Mouse (Mus musculus) retina, postnatal 7 days (tissue): ENCODE results near the gene Dvl2.
"Not testable (repeated sequence)": the region's sequence is repeated elsewhere in the genome, so short reads cannot be mapped to it uniquely, and the experiment has no call there.

Source experiments
- DNase-seq: peaks from one replicate; pipeline ENCODE4 v3.0.0-alpha.2; 2012; ENCODE audit warnings: low read depth, low spot score

Gene Dvl2

DNA sequence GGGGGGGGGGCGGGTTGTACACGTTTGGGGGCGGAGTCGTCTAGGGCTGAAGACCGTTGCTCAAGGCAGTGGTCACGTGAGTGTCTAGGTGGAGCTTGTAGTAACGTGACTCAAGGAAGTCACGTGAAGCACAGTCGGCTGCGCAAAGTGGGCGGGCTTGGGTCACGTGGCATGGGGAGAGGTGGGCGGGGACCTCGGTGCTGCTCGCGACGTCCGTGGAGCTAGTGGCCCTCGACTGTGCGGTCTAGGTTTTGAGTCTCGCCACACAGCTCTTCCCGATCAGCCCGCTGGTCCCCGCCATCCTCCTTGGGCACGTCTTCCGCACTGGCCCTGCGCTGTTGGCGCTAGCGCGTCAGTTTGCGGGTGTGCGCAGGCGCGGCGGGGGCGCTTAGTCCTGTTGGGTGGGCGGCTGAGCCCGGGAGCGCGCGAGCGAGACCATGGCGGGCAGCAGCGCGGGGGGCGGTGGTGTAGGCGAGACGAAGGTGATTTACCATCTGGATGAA is at the start of gene Dvl2:
Dvl2 (plus strand) TSS at position 200 of the 503 bp plus-strand sequence.
- DNase-seq = peak; percentile 90

DNA sequence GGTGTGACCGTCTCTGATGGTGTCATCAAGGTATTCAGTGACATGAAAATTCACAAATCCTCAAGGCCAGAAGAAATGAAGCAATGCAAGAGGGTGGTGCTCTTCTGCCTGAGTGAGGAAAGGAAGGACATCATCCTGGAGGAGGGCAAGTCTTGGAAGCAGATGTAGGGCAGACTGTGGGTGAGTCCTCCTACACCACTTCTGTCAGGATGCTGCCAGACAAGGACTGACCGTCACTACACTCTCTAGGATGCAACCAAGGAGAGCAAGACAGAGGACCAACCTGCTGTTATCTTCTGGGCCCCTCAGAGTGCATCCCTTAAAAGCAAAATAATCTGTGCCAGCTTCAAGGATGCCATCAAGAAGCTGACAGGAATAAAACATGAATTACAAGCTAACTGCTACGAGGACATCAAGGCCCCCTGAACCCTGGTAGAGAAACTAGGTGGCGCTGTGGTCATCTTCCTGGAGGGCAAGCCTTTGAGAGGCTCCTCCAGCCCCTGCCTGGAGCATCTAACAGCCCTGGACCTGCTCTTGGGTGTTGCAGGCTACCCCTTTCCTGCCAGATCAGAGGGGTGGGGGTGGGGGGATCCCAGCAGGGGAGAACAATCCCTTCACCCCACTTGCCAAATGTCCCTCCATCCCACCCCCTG is 49.5 kb upstream of the Dvl2 start:
- DNase-seq = no peak

DNA sequence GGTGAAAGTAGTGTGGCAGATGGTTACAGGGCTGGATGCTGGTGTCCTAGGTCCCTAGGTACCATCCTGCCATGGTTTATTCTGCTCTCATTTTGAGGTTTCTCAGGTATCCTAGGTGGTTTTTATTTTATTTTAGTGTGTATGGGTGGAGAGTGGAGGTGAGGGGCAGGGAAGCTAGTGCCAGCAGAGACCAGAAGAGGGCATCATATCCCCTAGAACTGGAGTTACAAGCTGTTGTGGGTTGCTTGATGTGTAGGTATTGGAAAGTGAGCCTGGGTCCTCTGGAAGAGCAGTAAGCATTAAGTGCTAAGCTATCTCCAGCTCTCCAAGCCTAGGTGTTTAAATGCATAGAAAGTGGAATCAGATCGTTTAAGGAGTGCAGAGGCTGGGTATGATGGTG is 48.1 kb upstream of the Dvl2 start:
- DNase-seq = no peak

DNA sequence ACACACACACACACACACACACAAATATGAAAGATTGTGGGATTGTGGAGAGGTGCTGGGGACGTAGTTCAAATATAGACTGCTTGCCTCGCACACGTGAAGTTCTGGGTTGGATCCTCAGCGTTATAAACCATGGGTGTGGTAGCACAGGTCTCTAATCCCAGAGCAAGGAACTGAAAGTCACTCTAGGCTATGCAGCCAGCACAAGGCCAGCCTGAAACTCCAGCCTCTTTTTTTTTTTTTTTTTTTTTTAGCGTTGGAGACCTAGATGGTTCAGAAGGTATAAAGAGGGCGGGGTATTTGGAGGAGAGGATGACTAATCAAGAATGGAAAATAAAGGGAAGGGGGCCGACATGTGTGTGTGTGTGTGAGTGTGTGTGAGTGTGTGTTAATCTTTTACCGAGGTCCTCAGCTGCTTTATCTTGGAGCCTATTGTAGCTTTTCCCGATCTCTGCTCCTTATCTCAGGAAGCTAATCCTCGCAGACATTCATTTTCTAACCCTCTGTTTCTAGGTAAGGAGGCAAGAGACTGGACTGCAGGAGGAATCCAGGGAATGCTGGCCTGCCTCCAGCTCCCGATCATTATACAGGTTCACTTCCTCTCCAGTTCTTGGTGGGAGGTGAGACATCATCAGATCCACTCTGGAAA is 47.0 kb upstream of the Dvl2 start:
- DNase-seq = no peak

DNA sequence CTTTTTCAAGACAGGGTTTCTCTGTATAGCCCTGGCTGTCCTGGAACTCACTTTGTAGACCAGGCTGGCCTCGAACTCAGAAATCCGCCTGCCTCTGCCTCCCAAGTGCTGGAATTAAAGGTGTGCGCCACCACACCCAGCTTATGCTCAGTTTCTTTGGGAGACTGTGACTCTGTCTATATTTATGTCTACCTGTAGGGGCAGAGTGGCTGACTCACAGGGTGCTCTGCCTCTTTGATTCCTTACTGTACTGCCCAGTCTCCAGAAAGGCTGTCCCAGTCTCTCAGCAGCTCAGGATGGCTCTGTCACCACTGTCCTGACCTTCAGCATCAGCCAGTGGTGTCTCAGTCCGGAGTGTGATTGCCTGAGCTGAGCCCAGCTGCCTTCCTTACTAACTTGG is 44.8 kb upstream of the Dvl2 start:
- DNase-seq = not testable (repeated sequence)

DNA sequence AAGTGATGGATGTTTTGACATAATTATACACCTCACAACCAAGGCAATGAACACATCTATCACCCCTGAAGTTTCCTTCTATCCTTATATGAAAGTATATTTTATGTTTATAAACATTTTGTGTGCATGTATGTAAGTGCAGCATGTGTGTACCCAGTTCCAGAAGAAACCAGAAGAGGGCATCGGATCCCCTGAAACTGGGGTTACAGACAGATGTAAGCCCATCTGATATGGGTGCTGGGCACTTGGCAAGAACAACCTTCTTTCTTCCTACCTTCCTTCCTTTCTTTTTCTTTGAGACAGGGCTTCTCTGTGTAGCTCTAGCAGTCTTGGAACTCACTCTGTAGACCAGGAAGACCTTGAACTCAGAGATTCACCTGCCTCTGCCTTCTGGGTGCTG is 44.2 kb upstream of the Dvl2 start:
- DNase-seq = no peak

DNA sequence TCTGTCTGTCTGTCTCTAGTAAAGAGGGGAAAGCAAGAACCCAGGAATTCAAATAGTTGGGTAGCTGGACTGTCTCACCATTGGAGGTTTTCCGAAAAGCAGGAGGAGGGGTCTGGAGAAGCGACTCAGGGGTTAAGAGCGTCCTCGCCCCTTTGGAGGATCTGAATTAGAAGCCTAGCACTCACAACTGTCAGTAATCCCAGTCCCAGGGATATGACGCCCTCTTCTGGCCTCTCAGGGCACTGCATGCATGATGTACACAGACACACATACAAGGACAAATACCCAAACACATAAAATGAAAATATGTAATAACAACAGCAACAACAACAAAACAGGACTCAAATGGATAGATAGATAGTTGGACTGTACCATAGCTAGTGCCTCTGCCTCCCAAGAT is 39.8 kb upstream of the Dvl2 start:
- DNase-seq = no peak

DNA sequence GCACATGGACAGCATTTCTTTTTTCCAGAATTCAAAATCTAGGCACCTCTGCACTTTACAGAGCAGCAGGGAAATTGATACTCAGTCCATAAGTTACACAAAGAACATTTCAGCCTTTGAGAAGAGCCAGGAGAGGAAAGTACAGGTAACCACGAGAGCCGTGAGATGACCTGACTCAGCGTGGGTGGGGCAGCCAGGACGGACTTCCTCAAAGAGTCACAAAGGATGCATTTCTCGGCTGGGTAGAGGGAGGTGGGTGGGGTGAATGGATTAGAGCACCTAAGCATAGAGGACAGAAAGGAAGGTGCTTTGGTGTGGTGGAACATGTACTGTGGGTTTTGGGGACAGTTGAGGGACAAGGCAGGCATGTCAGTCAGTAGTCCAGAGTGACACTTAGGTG is 38.6 kb upstream of the Dvl2 start:
- DNase-seq = no peak

DNA sequence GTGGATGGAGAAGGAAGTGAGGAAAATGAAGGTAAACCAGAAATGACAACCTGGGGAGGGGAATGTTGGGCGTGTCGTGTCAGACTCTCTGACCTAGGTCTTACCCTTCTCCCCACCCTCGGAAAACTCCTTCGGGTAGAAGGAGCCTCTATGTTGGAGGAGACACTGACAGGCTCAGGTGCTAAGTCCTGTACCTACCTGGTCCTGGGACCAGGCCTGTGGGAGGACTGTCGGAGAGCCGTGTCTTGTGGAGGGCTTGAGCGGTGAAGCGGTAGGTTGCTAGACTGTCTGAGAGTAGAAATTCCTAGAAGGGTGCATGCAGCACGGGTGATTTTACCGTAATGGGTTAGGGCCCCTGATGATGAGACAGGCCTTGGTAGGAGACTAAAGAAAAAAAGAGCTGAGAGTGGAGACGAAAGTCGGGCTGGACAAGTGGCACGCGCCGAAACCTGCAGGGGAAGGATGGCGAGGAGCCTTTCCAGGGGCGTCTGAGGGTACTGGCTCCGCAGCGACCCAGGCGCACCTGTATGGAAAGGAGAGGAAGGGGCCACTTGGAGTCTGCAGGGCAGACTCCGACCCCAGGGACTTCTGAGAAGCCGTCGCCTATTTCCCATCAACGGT is 35.6 kb upstream of the Dvl2 start, which contains the start of gene Cldn7:
Cldn7 (plus strand) TSS at position 130 of the 621 bp plus-strand sequence.
- no peak for DNase-seq

DNA sequence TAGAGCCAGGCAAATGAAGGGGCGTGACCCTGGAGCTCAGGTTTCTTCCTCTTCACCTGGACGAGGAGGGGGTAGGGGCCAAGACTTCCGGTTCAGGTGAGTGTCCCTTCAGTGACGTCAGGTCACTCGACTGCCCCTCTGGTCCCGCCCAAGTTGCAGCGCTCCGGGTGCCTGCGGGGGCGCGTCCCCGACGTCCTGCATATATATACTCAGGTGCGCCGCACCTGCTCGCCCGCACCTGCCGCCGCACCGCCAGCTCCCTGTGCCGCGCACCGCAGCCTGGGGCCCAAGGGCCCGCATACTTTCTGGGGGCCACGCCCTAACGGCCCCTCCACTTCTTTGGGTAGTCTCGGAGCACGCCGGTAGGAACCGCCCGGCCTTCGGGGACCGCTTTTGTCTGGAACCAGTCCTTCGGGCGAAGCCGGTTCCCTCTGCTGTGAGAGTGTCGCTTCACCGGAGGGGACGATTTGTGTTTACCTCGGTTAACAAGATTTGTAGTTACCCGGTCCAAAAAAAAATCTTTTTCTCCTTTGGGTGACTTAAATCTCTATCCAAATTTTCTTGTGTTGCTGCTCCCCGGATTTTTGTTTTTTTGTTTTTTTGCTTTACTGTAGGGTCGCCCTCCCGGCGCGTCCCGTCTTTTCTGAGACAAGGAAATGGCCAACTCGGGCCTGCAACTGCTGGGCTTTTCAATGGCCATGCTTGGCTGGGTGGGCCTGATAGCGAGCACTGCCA is 35.0 kb upstream of the Dvl2 start:
- DNase-seq = no peak

DNA sequence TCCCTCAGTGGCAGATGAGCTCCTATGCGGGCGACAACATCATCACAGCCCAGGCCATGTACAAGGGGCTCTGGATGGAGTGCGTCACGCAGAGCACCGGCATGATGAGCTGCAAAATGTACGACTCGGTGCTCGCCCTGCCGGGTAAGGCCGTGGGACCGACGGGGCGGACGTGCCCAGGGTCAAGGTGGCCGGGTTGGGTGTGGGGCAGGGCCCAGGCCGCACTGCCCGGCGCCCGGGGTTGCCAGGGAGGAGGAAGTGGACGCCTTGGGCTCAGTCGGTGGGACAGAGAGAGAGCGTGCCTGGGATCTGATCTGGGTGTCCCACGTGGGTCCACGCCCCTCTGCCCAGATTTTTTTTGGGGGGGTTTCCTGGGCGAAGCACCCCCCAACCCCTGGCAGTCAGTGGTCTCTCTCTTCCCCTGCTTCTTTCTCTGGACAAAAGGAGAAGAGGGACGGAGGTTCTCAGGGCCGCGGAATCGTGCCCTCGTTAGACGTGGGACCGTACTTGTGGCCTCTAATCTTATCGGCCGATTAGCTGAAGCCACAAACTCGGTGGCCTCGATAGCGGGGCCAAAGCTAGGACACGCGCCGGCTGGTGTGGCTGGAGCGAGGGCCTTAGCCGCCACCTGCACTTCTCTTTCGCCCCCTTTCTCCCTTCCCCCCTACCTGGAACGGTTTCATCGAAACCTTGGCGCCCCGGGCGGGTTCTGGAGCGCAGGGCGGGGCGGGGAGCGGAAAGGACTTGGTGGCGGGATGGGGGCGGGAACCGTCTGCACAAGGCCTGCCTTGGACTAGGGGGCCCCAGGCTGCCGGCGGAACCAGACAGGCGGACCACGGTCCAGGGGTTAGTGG is 34.2 kb upstream of the Dvl2 start:
- DNase-seq = peak; percentile 36

DNA sequence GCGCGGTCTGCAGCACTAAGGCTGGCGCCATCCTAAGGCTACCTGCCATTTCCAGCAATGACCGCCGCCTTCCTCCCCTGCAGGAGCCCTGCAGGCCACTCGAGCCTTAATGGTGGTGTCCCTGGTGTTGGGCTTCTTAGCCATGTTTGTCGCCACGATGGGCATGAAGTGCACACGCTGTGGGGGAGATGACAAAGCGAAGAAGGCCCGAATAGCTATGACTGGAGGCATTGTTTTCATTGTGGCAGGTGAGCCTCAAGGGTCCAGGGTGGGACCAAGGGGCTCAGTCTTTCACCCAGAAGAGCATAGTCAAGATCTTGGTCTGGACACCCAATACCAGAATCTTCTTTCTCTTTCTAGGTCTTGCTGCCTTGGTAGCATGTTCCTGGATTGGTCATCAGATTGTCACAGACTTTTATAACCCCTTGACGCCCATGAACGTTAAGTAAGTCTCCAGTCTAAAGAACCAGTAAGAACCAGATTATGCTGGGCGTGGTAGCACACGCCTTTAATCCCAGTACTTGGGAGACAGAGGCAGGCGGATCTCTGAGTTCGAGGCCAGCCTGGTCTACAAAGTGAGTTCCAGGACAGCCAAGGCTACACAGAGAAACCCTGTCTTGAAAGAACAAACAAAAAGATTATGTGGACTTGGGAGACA is 33.4 kb upstream of the Dvl2 start:
- no peak for DNase-seq

DNA sequence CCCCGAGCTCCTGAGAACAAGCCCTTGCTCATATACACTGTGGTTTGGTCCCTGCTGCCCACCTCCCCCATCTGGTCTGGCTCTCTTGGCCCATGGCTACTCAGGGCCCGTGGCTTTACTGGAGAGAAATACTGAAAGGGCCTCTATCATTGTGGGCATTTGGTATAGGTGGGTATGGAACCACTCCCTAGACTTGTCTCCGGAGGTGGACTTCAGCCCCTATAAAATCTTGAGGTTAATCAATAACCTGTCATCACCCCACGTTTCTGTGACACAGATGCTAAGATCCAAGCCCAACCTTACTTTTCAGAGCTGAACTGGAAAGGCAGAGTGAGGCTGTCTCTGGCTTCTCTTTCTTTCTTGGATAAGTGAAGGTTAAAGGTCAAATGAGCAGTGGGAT is 31.6 kb upstream of the Dvl2 start:
- no peak for DNase-seq

DNA sequence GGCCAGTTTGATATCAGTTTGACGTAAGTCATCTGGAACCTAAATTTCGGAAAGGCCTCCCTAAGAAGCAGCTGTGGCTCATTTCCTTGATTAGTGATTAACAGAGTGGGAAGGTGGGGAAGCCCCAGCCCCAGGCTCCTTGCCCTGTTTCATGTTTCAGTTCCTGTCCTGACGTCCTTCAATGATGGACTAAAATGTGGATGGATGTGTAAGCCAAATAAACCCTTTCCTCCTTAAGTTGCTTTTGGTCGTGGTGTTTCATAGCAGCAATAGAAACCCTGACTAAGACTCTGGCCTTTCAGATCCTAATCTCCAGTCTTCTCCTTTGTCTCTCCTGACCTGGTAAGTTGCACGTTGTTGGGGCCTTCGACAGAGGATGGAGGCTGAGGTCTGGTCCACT is 30.2 kb upstream of the Dvl2 start:
- DNase-seq = no peak

DNA sequence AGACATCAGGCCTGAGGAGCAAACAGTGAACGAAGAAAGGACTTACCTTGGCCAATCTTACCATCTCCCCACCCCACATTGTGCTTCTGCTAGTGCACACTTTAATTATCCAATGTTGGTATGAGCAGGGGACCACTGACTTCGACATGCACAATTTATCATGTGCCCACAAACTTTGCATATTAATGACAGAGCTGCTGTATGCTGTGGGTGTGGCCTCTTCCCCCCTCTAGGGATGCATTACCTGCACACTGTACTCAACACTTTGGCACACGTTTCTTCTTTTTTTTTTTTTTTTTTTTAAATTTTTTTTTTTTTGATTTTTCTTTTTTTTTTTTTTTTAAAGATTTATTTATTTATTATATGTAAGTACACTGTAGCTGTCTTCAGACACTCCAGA is 29.6 kb upstream of the Dvl2 start:
- DNase-seq = no peak

DNA sequence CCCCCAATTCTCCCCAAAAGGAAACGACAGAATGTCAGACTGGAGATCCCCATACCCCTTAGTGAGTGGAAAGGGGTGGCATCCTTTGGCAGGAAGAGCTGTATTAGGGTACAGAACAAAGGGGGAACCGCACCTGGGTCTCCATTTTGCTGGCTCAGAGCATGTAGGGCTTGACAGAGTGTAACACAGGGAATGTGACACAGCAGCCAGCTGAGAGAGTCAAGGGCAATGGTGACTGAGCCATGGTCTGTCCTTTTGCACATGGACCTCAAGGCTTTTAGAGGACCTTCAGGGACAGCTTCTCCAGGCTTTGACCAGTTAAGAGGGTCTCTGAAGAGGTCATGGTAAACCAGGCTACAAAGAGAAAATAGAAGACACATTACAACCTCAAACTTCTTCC is 25.5 kb upstream of the Dvl2 start:
- no peak for DNase-seq

DNA sequence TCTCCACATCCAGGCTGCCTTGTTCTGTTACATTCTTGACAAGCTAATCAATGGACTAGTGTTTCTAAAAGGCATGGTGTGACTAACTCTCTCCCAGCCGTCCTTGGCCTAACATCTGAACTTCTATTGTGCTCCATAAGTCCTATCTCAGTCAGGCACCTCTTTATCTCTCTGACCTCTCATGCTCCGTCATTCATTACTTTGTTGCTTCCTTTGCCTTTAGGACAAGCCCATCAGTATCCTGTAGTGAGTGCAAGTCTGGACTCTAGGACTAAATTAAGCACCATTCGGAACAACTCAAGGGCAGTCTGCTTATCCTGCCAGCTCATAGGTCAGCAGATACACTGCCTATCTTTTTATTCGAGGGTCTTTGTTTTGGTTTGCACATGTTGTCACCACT is 24.1 kb upstream of the Dvl2 start:
- DNase-seq = no peak

DNA sequence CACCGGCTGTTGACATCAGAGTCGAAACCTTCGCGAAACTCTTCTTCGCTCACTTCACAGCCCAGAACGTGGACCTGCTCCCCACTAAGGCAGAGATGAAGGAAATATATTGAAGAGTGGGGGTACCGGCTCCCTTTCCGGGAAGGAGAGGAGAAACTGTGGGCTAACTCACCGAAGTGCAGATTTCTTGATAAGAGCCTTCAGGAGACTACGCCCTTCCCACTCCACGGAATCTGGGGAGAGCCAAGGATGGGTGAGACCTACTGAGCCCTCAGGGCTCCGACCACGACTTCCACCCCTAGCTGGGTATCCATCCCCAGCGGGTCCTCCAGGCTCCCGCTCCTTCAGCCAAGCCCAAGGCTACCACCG is 20.6 kb upstream of the Dvl2 start:
- no peak for DNase-seq

DNA sequence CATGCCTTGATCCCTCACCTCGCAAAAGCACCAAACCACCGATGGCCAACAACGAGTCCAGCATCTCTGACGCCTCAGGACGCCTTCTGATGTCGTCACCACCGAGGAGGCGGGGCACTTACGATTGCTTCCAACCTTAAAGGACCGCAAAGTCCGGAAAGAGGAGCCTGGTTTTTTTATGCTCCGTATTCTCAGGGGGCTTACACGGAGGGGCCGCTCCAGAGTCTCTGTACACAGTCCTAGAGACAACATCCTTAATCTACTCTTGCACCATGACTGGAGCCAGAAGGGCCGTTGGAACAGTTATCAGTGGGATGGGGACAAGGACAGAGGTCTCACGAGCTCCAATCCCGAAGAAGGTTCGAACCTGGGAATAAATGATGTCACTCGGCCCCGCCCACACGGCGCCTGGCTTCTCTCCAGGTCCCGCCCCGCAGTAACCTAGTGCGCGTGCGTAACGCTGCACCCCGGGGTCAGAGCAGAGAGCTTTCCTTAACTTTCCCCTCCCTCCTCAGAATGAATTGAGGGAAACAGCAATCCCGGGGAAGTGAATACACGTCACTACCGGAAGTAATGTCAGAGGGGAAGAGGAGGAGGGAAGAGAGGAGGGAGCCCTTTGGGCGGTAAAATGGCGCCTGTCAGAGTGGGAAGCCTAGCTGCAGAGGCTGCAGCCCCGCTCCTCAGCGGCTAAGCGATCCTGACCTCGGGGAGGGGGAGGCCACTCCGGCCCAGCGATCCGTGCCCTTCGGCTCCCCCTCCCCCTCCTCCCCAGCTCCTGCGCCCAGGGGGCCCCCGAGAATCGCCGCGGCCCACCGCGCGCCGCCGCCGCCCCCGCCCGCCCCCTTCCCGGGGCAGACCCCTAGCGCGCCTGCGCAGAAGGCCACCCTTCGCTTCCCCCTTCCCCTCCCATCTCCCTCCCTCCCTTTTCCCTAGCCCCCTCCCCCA is 19.9 kb upstream of the Dvl2 start:
- DNase-seq = peak; percentile 98
